Mouse (Mus musculus): ENCODE data around the gene Nfatc3.

DNA sequence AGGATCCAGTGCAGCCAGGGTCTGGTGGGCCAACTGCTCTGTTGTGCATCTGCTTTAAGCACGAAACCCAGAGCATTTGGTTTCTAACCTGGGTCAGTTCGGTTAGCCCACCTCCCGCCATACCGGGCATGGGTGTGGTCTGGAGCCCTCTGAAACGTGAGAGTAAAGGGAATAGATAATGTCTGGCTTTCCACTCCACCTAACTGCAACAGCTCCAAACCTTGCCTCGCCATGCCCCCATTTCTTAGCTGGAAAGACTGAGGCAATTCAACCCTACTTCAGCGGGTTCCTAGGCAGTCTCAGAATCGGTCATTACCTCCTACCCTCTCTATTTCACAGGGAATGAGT, 92.0 kb downstream of the Nfatc3 start:
- no peak for TF ChIP-seq CTCF (IDR thresholded peaks at IDR 0.05; ENCODE audit: low read depth)
- no peak for TF ChIP-seq EP300 (IDR thresholded peaks at IDR 0.05; ENCODE audit: low read depth)

All from liver, embryonic 14.5 days (tissue).